Mouse (Mus musculus) spleen, adult 2 months (tissue): ENCODE data around the gene Itprid2.

ENCODE experiments used
- CTCF ChIP-seq: fragments of 200-500 bp; IDR thresholded peaks from 2 replicates; pipeline ENCODE4 v1.5.1; 2011; ENCODE audit warnings: mild to moderate bottlenecking, inconsistent platforms; ENCODE audit not compliant: insufficient read depth, insufficient read length, insufficient replicate concordance; ENCODE audit errors: extremely low read depth
- POLR2A ChIP-seq: fragments of 200-500 bp; IDR thresholded peaks from 2 replicates; pipeline ENCODE4 v1.6.1; 2011; ENCODE audit warnings: low read depth, low read length, inconsistent platforms

GRCm38 (mm10) chr2:79713662-79714091 is 78.5 kb downstream of the Itprid2 start:
- TF ChIP-seq POLR2A = no peak
- no peak for TF ChIP-seq CTCF
